In the genomic region with DNA sequence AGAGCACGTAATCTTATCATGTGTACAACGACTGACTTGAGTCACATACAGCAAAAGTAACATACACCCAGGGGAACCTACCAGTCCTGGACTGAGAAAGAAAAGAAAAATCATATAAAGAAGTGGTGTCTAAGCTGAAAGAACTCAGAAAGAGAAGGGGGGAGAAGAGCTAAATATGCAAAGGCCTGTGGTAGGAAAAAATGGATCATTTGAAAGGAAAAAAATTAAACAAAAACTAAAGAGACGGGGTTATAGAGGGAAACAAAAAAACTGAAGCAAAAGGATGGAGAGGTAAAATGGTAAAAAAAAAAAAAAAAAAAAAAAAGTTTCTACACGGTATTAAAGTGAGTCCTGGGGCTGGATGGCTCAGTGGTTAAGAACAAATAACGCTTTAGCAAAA, we compare ENCODE assay signal across 38 mouse cellular contexts. TPM values are rescaled to one million over a fixed set of nuclear protein-coding genes. Genes with fewer than 3 reads are reported as not detected.
"Had no signal": no experiment of that assay in that cellular context is flagged by ENCODE, and none has a peak within 500 bp of the region (broad histone marks: within the 10 kb centered on the region; RNA-seq: fewer than 3 reads in every experiment).

No protein-coding gene starts in this region.

- DNase-seq: cerebellum, adult 8-10 months; cerebellum, adult 9-10 months; cerebellum, adult 9-11 months; cerebellum, postnatal 10 days; cerebellum, postnatal 14 days; cerebellum, postnatal 25 days; cerebellum, postnatal 36 days; embryo, embryonic 11 days; forebrain, postnatal 0 days; gastrocnemius, adult 2 months; gastrocnemius, postnatal 10 days; gastrocnemius, postnatal 14 days; gastrocnemius, postnatal 25 days; gastrocnemius, postnatal 36 days; heart, adult 18-20 months; heart, adult 2 months had no signal

- H3K27me3 ChIP-seq: embryonic facial prominence, embryonic 12.5 days; embryonic facial prominence, embryonic 13.5 days; embryonic facial prominence, embryonic 15.5 days; forebrain, embryonic 12.5 days; forebrain, embryonic 13.5 days; forebrain, embryonic 15.5 days had no signal

- ATAC-seq: forebrain, embryonic 13.5 days; forebrain, embryonic 14.5 days; forebrain, embryonic 15.5 days; forebrain, embryonic 16.5 days; forebrain, postnatal 0 days had no signal

- H3K4me3 ChIP-seq: embryonic facial prominence, embryonic 10.5 days; embryonic facial prominence, embryonic 12.5 days; embryonic facial prominence, embryonic 13.5 days; embryonic facial prominence, embryonic 15.5 days; erythroblast, embryonic 14.5 days; forebrain, embryonic 10.5 days; forebrain, embryonic 12.5 days; forebrain, embryonic 13.5 days; forebrain, embryonic 15.5 days; gastrocnemius, adult 2 months; heart, adult 2 months had no signal

- H3K9me3 ChIP-seq: embryonic facial prominence, embryonic 10.5 days; embryonic facial prominence, embryonic 12.5 days; embryonic facial prominence, embryonic 13.5 days; embryonic facial prominence, embryonic 15.5 days; forebrain, embryonic 10.5 days; forebrain, embryonic 12.5 days; forebrain, embryonic 13.5 days; forebrain, embryonic 15.5 days had no signal

- H3K36me3 ChIP-seq: embryonic facial prominence, embryonic 10.5 days; embryonic facial prominence, embryonic 12.5 days; embryonic facial prominence, embryonic 13.5 days; embryonic facial prominence, embryonic 15.5 days; forebrain, embryonic 10.5 days; forebrain, embryonic 12.5 days; forebrain, embryonic 15.5 days had no signal

- H3K4me2 ChIP-seq: embryonic facial prominence, embryonic 12.5 days; embryonic facial prominence, embryonic 13.5 days; embryonic facial prominence, embryonic 15.5 days; forebrain, embryonic 12.5 days; forebrain, embryonic 13.5 days; forebrain, embryonic 15.5 days had no signal

- H3K4me1 ChIP-seq: embryonic facial prominence, embryonic 10.5 days; embryonic facial prominence, embryonic 12.5 days; embryonic facial prominence, embryonic 13.5 days; embryonic facial prominence, embryonic 15.5 days; forebrain, embryonic 13.5 days; forebrain, embryonic 15.5 days had no signal

- H3K27ac ChIP-seq: embryonic facial prominence, embryonic 10.5 days; embryonic facial prominence, embryonic 12.5 days; embryonic facial prominence, embryonic 13.5 days; embryonic facial prominence, embryonic 15.5 days; forebrain, embryonic 10.5 days; forebrain, embryonic 12.5 days; forebrain, embryonic 13.5 days; forebrain, embryonic 15.5 days; gastrocnemius, adult 2 months; heart, adult 2 months had no signal

- H3K9ac ChIP-seq: embryonic facial prominence, embryonic 12.5 days; embryonic facial prominence, embryonic 13.5 days; embryonic facial prominence, embryonic 15.5 days; forebrain, embryonic 12.5 days; forebrain, embryonic 13.5 days; forebrain, embryonic 15.5 days; forebrain, postnatal 0 days had no signal

RNA-seq across cellular contexts. Expression of a gene that starts 5.7 kb away (rescaled TPM):
- total RNA-seq: common myeloid progenitor, adult 5-6 weeks; forebrain, postnatal 0 days; gastrocnemius, adult 18-20 months; gastrocnemius, adult 2 months; gastrocnemius, adult 8-10 months; gastrocnemius, postnatal 10 days; gastrocnemius, postnatal 14 days; gastrocnemius, postnatal 25 days; gastrocnemius, postnatal 36 days; gastrocnemius, postnatal 4 days; granulocyte monocyte progenitor cell, adult 5-6 weeks; heart, adult 18-20 months; heart, adult 2 months; heart, adult 8-10 months had no signal
- polyA plus RNA-seq: cortical plate, adult 2 months; embryonic facial prominence, embryonic 10.5 days; embryonic facial prominence, embryonic 11.5 days; embryonic facial prominence, embryonic 12.5 days; embryonic facial prominence, embryonic 13.5 days; embryonic facial prominence, embryonic 14.5 days; embryonic facial prominence, embryonic 15.5 days; erythroblast, embryonic 14.5 days; forebrain, embryonic 10.5 days; forebrain, embryonic 11.5 days; forebrain, embryonic 12.5 days; forebrain, embryonic 13.5 days; forebrain, embryonic 14.5 days; forebrain, embryonic 15.5 days; forebrain, postnatal 0 days; gonadal fat pad, adult 2 months; heart, adult 2 months had no signal
